Mouse (Mus musculus) spleen, postnatal 10 days (tissue): ENCODE data around the gene Hdhd5.
A peak's percentile ranks its signal among the peaks of the same experiment; 100 is the strongest.

ENCODE experiments used
- DNase-seq, 2 experiments: peaks; one replicate each; pipeline ENCODE4 v3.0.0; 2021 to 2022; ENCODE audit warnings: low spot score in 2 of 2

Hdhd5 gene

DNA sequence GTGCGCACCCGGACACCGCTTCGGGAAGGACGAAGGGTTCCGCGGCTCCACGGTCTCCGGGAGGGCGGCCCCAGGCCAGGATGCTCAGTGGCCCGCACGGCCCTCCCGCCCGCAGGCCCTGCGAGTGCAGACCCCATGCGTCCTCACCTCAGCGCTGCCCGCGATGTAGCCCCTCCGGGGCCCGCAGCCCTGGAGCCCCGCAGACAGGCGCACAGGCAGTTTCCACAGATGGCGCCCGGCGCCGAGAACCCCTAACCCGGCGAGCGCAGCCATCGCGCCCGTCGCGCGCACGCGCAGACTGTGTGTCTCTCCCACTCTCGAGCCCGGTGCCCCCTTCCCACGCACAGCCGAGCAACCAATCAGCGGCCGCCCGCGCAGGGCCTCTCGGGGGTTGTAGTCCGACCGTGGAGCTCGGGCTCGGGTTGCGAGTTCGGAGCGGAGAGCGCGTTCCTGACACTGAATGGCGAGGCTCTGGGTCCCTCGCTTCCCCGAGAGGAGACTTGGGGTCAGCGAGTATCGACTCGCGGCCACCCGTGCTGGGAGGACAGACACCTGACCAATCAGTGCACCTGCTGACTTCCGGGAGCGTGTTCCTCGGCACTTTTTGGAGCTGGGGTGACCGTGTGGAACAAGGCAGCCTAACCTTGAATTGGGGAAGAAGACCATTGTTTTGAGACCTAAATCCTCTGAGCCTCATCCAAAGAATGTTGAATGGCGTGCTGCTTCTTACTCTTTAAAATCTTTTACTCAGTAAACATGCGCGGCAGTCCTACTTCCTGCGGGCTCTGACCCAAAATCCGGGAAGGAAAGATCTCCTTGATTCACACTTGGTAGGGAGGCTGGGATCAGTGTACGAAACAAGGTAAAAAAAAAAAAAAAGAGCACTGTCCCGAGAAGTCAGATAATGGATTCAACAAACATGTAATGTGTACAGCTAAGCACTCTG, at the start of gene Hdhd5:
Gene Hdhd5 (minus strand): TSS at position 300 of the 946 bp plus-strand sequence.
- DNase-seq: peak; percentile 76 to 93

DNA sequence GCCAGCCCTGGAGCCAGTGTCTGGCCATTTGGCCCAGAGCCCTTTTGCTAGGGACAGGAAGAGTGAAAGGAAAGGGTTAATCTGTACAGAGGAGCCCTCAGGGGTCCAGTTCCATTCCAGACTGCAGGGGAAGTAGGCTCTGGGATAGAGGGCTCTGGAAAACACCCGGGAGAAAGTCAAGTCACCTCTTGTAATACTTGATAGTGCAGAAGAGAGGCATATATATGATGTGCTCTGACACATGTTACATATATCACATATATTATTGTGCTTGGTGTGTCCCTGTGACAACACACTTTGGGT, 49.5 kb upstream of the Hdhd5 start:
- peak in 1 of 2 experiments; percentile 48 for DNase-seq

DNA sequence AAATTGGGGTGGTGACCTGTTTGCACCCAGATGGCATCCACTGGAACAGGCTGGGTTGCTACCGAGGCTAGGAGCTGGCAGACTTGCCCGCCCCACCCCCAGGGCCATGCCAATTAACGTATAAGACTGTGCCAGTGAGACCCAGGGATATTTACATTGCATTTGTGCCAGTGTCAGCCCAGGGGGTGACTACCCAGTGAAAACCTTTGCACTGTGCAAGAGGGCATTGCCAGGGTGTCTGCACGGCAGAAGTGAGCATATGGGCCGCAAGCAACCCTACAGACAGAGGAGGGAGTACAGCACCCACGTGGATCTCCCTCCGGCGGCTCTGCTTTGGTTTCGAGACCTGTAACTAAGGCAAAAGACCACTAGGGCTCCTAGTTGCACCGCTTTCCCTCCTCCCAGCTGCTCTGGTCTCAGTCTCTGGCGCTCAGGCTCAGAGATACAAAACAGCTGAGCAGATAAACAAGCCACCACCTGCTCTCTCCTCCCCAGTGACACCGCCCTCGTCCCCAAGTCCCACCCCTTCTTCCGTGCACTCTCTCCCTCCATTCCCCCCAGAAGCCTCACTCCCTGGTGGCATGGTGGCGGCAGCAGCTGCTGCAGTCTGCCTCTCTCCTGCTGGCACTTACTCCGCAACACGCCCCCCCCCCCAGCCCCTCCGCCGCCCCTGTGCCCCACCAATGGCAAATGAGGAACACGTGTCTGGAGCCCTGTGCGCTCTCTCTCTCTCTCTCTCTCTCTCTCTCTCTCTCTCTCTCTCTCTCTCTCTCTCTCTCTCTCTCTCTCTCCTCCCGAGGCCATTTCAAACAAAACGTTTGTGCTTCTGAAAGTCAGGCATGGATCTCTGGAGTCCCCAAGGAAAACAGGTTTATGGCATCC, 49.0 kb upstream of the Hdhd5 start:
- peak; percentile 74 to 84 for DNase-seq

DNA sequence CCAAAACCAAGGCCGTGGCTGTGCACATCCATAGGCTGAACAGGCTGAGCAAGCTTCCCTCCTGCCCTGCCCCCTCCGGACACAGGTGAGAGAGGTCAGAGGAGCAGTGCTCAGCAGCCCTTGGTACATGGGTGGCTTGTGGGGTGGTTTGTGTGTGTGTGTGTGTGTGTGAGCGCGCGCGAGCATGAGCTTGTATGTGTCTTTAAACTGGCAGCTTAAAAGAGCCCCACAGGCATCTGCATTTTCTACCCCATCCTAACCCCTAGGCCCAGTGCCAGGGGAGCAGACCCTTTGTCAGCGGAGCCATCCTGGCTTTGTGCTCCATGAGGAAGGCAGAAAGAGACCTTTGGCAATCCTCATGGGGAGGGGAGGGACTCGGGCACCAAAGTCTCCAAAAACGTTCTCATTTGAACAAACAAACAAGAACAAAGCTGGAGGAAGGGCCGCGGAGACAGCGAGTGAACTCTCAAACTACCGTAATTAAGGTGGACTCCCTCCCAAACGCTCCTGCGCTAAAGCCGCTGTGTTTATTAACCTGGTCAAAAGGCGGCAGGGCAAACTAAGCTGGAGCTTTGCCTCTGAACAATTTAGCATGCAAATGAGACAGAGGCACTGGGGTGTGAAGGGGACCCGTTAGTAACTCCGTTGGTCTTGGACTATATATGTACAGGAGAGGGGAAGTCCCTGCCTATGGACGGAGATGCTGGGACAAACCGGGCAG, 48.2 kb upstream of the Hdhd5 start:
- peak; percentile 57 to 75 for DNase-seq

DNA sequence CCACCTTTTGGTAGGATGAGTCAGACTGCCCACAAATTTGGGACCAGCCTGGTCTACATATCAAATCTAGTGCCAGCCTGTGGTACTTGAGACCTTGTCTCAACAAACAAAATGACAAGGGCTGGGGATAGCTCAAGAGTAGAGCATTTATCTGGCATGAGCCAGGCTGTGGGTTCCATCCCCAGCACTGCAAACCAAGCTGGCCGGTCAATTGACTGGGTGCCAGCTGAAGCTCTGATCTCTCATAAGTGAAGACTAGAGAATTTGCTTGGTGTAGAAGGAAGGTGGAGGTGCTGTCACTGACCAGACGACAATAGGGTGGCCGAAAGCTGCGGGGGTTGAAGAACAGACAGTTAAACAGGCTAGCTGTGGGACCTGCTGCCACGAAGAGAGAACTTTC, 47.4 kb upstream of the Hdhd5 start:
- DNase-seq: no peak

DNA sequence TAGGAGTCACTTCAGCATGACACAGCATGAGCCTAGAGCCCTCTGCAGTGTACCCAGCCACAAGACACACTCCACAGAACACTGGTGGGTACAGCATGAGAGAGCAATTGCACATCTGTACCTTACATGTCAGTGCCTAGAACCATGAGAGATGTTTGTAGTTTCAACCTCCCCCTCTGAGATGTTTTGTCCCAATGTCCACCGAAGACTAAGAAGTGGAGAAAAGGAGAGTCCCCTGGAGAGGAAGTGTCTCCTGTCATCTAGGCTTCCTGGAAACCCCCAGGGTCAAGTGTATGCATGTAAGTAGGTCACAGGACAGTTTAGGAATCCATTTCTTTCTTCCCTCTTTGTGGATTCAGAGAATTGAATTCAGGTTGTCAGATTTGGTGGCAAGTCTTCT, 41.3 kb upstream of the Hdhd5 start:
- no peak for DNase-seq

DNA sequence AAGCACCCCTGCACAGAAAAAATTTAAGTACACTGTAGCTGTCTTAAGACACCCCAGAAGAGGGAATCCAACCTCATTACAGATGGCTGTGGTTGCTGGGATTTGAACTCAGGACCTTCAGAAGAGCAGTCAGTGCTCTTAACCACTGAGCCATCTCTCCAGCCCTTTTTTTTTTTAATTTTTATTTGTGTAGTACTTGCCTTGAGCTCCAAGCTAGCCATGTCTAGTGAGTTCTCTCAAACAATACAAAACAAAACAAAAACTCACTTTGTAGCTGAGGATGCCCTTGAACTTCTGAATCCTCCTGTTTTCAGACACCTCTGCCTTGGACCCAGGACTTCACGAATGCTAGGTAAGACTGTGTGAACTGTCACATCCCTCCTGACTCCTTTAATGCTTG, 37.1 kb upstream of the Hdhd5 start:
- DNase-seq: no peak

DNA sequence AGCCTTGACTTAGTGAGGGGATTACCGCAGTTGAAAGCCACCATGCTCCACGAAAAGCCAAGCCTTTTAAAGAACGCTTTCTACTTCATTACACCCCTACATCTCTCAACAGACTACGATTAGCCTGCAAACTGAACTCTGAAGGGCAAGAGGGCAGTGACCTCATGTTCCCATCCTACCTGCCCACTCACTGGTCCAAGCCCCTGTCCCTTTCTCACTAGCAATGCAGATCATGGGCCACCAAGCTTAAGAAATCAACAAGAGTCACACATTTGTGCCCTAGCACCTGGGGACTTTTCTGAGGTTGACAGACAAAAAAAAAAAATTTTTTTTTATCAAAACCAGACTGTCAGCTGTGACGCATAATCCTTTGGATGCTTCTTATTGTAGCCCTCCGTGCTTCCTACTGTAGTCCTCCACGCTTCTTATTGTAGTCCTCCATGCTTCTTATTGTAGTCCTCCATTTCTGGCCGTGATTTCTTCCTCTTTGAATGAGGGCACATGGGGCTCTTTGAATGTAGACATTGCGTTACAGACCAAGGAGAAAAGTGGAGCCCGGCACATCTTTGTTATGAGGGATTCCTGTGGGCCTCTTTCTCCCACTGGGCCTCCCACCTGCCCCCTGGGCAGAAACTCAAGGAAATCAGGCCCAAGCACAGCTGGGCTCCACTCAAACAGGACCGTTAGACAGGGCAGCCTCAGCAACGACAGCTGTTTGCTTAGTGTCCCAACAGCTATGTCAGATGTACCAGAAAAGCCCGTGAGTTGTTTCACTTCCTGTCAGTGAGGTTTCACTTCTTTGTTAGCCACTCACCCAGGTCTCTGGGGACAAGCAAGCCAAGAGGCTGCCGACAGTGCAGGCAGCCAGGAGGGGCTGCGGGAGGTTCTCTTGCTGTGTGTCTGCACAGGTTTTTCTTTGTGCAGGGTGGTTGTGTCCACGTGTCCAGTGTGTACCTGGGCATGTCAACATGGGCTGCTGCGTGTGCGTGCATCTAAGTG, 36.1 kb upstream of the Hdhd5 start:
- DNase-seq: peak in 1 of 2 experiments; percentile 77

DNA sequence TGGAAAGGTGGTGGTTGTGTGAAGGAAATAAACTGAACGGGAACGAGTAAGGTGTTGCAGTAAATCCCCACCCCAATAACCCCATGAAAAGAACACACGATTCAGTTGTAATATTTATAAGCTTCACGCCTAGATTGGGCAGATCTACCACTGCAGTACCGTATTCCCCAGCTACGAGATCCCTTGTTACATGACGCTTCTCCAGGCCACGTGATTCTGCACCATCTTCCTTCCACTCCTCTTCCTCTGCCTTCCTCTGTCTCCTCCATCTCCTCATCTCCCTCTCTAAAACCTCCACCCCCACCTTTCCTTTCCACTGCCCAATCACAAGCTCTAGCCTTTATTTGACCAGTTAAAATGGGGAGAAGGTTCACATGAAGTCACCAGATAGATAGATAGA, 25.5 kb upstream of the Hdhd5 start:
- no peak for DNase-seq

DNA sequence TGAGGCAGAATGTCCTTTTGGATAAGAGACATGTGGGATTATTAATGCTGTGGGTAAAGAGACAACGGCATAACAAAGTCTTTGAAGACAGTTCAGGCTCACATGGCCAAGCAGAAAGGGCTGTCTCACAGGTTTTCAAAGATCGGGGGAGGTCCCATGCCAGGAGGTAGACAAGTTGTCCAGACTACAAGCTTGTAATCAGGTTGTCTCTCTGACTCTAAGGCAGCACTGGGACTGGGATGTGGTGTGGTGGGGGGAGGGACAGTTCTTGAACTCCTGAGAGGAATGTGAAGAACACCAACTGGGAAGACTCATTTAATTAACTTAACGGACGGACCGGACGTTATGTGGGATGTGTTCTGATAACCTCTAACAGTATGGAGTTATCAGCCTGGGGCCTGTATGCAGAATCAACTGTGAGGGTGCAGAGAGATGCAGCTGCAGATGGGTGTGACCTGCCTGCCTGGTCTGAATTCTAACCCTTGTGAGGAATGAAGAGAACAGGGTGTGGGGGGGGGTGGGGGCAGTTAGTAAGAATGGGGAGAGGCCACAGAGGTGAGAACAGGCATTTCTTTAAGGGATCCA, 25.0 kb upstream of the Hdhd5 start:
- no peak for DNase-seq

DNA sequence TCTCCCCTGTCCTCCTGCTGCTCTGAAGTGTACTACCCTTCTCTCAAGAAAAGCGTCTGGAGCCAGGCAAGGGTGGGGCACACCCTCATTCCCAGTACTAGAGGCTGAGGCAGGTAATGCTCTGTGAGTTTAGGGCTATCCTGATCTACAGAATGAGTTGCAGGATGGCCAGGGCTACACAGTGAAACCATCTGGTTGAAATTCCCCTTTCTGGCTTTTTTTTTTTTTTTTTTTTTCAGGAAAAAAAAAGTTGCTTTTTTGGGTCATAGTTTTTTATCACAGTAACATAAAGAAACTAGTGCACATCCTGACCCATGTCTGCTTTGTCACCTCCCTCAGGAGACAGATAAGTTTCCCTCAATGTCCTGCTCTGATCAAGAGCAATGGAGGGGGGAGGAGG, 24.0 kb upstream of the Hdhd5 start:
- no peak for DNase-seq

DNA sequence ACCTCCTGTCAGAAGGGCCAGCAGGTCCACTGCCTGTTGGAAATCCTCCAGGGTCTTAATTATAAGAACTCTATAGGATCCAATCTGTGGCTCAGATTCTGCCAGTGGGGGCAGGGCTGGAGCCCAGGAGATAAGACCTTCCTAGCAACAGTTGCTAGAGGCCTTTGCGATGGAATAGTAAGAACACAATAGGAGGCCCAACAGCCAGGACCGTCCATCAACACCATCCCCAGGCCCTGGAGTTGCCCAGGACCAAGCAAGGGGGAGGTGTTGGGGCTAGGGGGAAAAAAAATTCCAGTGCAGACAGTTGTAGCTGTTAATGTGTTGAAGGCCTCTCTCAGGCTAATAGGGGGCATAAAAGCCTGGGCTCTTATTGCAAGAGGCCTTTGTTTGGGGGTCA, 19.1 kb upstream of the Hdhd5 start:
- DNase-seq: no peak

DNA sequence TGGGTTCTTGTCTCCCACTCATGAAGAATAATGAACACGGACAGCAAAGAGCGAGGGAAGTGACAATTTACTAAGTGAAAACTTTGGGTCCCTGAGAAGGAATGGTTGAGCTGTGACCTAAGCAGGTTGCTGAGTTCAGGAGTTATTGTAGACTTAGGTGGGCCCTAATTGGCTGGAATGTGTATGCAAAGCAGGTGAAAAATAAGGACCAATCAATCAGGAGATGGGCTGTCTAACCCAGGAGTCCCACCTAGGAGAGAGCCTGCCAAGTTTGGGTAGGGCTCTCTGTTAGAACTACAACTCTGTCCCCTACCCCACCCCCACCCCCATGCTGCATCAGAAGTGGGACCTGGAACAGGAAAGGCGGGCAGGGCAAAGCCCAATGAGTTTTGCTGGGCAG, 17.5 kb upstream of the Hdhd5 start:
- DNase-seq: no peak

DNA sequence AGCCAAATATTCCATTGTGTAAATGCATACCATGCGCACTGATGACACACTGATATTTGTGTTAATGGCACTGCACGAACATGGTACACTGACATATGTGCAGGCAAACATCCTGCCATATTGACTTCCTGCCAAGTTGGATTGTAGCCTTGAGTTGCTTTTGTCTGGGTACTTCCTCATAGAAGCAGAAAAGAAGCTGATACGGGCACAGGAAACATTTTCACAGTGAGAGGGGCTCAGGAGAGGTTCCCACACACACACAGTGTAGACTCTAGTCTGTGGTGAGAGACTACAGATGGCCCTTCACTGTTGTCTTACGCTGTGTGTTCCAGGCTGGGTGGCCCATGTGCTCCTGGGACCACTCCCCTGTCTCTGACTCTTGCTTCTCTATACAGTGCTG, 15.9 kb upstream of the Hdhd5 start:
- no peak for DNase-seq

DNA sequence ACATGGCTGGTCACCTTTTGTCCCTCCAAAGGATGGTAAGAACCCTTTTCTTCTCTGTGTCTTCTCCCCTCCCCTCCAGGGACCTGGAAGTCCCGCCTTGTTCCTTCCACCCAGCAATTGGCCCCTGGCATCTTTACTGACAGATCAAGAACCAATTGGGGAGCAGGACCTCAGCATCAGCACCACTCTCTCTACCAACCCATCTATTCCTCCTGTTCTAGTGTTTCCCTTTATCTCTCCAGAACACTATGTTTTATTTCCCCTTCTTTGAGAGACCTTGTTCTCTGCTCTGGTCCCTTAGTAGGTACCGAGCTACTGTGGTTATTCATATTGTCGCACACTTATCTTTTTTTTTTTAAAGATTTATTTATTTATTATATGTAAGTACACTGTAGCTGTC, 15.2 kb upstream of the Hdhd5 start:
- no peak for DNase-seq

DNA sequence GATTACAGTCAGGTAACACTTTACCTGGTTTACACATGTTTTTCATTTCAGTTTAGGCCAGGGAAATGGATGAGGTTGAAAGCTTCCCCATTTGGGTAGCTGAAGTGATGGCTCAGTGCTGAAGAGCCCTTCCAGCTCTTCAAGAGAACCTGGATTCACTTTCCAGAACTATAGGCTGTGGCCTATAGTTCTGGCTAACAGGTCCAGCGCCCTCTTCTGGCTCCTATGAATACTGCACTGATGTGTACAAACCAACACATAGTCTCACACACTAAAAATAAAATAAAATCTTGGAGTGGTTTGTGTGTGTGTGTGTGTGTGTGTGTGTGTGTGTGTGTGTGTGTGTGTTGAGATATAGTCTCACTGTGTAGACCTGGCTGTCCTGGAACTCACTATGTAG, 10.9 kb upstream of the Hdhd5 start:
- peak in 1 of 2 experiments; percentile 38 for DNase-seq

DNA sequence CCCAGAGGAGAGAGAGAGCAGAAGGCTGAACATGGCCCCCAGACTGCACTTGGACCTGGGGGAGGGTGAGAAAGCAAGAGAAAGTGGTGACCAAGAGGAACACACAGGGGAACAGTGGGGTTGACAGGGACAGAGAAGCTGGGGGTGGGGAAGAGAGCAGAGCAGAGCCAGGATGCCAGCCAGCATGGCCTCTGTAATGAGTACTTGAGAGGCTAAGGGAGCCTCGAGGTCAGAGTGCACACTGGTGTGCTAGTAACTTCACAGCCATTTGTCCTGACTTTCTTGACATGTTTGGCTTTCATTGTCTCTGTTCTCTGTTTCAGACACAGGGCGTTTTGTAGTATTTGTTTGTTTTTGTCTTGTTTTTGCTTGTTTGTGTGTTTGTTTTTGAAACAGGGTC, 10.3 kb upstream of the Hdhd5 start:
- DNase-seq: no peak

DNA sequence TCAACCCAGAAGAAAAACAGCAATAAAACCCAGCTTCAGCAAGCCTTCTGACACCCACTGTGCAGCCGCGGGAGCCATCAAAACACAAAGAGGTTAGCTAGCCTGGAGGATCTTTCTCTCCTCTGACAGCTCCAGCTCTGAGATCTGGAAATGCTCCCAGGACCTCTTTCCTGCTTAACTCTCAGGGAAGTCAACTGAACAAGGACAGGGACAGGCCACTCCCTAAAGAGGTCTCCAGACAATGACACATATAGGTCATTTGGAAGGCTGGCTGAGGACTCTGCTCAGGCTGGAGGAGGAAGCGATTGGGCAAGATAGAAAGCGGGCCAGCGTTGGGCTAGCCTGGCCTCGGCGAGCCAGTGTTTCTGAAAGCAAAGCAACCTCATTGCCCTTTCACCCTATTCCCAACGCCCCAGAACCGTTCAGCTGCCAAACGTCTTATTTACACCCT, 8.7 kb upstream of the Hdhd5 start:
- no peak for DNase-seq

DNA sequence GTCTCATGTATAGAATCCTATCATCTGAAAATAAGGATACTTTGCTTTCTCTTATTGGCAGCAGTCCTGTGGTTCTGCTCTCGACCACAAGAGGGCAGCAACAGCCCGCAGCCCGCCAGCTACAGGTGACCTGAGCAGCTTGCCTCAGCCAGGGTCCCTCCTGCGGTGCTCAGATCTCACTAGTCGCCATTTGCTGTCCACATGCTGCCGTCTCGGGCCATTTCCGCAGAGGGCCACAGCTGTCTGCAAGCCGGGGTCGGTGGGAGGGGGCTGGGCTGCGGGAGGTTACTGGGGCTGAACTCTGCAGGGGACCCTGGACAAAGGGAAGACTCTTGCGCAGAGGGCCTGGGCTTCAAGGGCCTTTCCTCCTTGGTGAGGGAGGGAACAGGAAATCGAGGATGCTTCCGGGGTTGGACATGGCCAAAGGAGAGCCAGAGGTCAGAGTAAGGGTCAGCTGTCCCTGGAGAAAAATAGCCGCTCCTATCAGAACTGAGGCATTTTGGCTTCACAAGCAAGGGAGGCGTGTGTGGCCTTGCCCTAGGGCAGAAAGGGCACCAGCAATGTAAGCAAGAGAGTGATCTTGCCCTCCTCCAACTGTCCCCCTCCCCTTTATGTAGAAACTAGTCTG, 8.1 kb upstream of the Hdhd5 start:
- DNase-seq: peak; percentile 73 to 81

DNA sequence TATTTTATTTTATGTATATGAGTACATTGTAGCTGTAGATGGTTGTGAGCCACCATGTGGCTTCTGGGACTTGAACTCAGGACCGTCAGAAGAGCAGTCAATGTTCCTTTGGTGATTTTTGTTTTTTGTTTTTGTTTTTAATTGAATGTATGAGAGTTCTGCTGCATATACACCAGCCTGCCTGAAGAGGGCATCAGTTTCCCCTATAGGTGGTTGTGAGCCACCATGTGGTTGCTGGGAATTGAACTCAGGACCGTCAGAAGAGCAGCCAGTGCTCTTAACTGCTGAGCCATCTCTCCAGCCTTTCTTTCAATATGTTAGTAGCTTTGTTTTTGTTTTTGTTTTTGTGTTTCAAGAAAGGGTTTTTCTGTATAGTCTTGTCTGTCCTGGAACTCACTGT, 5.2 kb upstream of the Hdhd5 start:
- DNase-seq: no peak
